Mouse (Mus musculus) lung, embryonic 14.5 days (tissue): Measurements from ENCODE around the gene Tns3. TPM values are rescaled to one million over a fixed set of nuclear protein-coding genes. Genes with fewer than 3 reads are reported as not detected.

ENCODE experiments used
- ATAC-seq: fragments of 200-750 bp; cut with Nextera tagmentation; 2 replicates; pipeline ENCODE4 v1.8.0; 2017; ENCODE audit warnings: mild to moderate bottlenecking, moderate TSS enrichment, moderate library complexity; ENCODE audit not compliant: insufficient read depth
- DNase-seq: peaks from one replicate; pipeline ENCODE4 v3.0.0-alpha.2; 2015
- H3K27ac ChIP-seq: fragments of 300-500 bp; sonication (generic); 2 replicates; pipeline ENCODE4 v1.5.1; 2014; ENCODE audit warnings: low read depth, mild to moderate bottlenecking, moderate library complexity
- H3K27me3 ChIP-seq: fragments of 300-500 bp; sonication (generic); 2 replicates; pipeline ENCODE4 v1.6.1; 2014; ENCODE audit warnings: low read length, control low read depth; ENCODE audit not compliant: insufficient read depth
- H3K36me3 ChIP-seq: fragments of 300-500 bp; sonication (generic); 2 replicates; pipeline ENCODE4 v1.6.1; 2014; ENCODE audit warnings: control low read depth; ENCODE audit not compliant: insufficient read depth
- H3K4me1 ChIP-seq: fragments of 300-500 bp; sonication (generic); 2 replicates; pipeline ENCODE4 v1.6.1; 2014; ENCODE audit warnings: antibody characterized with exemption, control low read depth; ENCODE audit not compliant: insufficient read depth
- H3K4me2 ChIP-seq: fragments of 300-500 bp; sonication (generic); 2 replicates; pipeline ENCODE4 v1.6.1; 2014; ENCODE audit warnings: mild to moderate bottlenecking
- H3K4me3 ChIP-seq: fragments of 300-500 bp; sonication (generic); 2 replicates; pipeline ENCODE4 v1.5.1; 2014; ENCODE audit warnings: low read depth, low read length
- H3K9ac ChIP-seq: fragments of 300-500 bp; sonication (generic); 2 replicates; pipeline ENCODE4 v1.6.1; 2014
- H3K9me3 ChIP-seq: fragments of 300-500 bp; sonication (generic); 2 replicates; pipeline ENCODE4 v1.6.1; 2016; ENCODE audit warnings: low read depth, low read length, control low read depth
- CTCF ChIP-seq: IDR thresholded peaks from 2 replicates; pipeline ENCODE4 v1.5.1; 2016; ENCODE audit warnings: antibody characterized with exemption, low read depth
- WGBS: fragments of 180-500 bp; shearing (Covaris S2); extraction: QIAGEN DNeasy Blood & Tissue Kit; methylation state at CpG from one replicate; pipeline ENCODE4 v1.1.7; 2014; 5-methylcytosine and 5-hydroxymethylcytosine counted together
- polyA plus RNA-seq: library from polyadenylated mRNA; unstranded; fragments of >200 nt; fragmentation: Nextera tagmentation; extraction: Ambion mirVana; gene quantifications from 2 replicates; pipeline ENCODE4 v1.2.1, GENCODE M21; 2014

Tns3 gene
- polyA plus RNA-seq, 1 experiment from 2014 or later, result 41.0 TPM

- H3K9me3 ChIP-seq, result no peaks in the 10 kb centered on the region
- peaks cover 4% of the 10 kb centered on the region; the same call in 1 of the 2 replicates for H3K36me3 ChIP-seq
- peaks cover 14% of the 10 kb centered on the region for H3K4me1 ChIP-seq
- no peak overlapping the region for H3K4me3 ChIP-seq
- H3K27me3 ChIP-seq, result no peaks in the 10 kb centered on the region
- no peak for ATAC-seq
- DNase-seq, result no peak
- WGBS, result 76% methylated on average over 3 of the region's 3 CpGs
- no peak overlapping the region for H3K27ac ChIP-seq
- no peak for TF ChIP-seq CTCF
- H3K4me2 ChIP-seq, result no peak overlapping the region
- no peak overlapping the region for H3K9ac ChIP-seq
Measured at GRCm38 (mm10) chr11:8645609-8646008, 18.7 kb downstream of the Tns3 start.

GRCm38 (mm10) chr11:8644272-8644671 is 20.1 kb downstream of the Tns3 start:
- no peaks in the 10 kb centered on the region for H3K27me3 ChIP-seq
- DNase-seq (no peak), ATAC-seq (no peak)
- peaks cover 17% of the 10 kb centered on the region for H3K4me1 ChIP-seq
- no peak overlapping the region for H3K27ac ChIP-seq
- no peak for TF ChIP-seq CTCF
- H3K4me3 ChIP-seq, result no peak overlapping the region
- H3K36me3 ChIP-seq, result peaks cover 4% of the 10 kb centered on the region; the same call in 1 of the 2 replicates
- no peak overlapping the region for H3K9ac ChIP-seq
- WGBS, result 89% methylated on average over 2 of the region's 2 CpGs
- H3K9me3 ChIP-seq, result no peaks in the 10 kb centered on the region
- no peak overlapping the region for H3K4me2 ChIP-seq

- DNase-seq, result no peak
- Histone ChIP-seq H3K27ac (no peak overlapping the region), H3K4me1 (peaks cover 14% of the 10 kb centered on the region), H3K36me3 (peaks cover 6% of the 10 kb centered on the region; the same call in 1 of the 2 replicates), H3K27me3 (no peaks in the 10 kb centered on the region), H3K9me3 (no peaks in the 10 kb centered on the region), H3K4me2 (no peak overlapping the region), H3K4me3 (no peak overlapping the region), H3K9ac (no peak overlapping the region)
- peak; percentile 26; the same call in 1 of the 2 replicates for ATAC-seq
- 30% methylated on average over 10 of the region's 10 CpGs for WGBS
- no peak for TF ChIP-seq CTCF
Measured at GRCm38 (mm10) chr11:8641634-8642277, 22.6 kb downstream of the Tns3 start.

- Histone ChIP-seq H3K36me3 (peaks cover 5% of the 10 kb centered on the region; the same call in 1 of the 2 replicates), H3K4me2 (no peak overlapping the region), H3K27me3 (no peaks in the 10 kb centered on the region), H3K9me3 (no peaks in the 10 kb centered on the region), H3K4me1 (peaks cover 17% of the 10 kb centered on the region), H3K4me3 (no peak overlapping the region), H3K27ac (no peak overlapping the region), H3K9ac (no peak overlapping the region)
- ATAC-seq, result no peak; the same call in 1 of the 2 replicates
- 79% methylated on average over 16 of the region's 16 CpGs for WGBS
- TF ChIP-seq CTCF, result no peak
- no peak for DNase-seq
Measured at GRCm38 (mm10) chr11:8639726-8640125, 24.6 kb downstream of the Tns3 start.

- Histone ChIP-seq H3K4me3 (no peak overlapping the region), H3K36me3 (peaks cover 5% of the 10 kb centered on the region; the same call in 1 of the 2 replicates), H3K4me1 (peaks cover 20% of the 10 kb centered on the region), H3K27me3 (no peaks in the 10 kb centered on the region), H3K9ac (no peak overlapping the region), H3K9me3 (no peaks in the 10 kb centered on the region), H3K27ac (no peak overlapping the region), H3K4me2 (no peak overlapping the region)
- ATAC-seq (no peak), DNase-seq (no peak)
- 54% methylated on average over 6 of the region's 6 CpGs for WGBS
- no peak for TF ChIP-seq CTCF
Measured at GRCm38 (mm10) chr11:8639007-8639718, 25.2 kb downstream of the Tns3 start.

- Histone ChIP-seq H3K36me3 (peaks cover 5% of the 10 kb centered on the region; the same call in 1 of the 2 replicates), H3K4me2 (no peak overlapping the region), H3K4me1 (peaks cover 20% of the 10 kb centered on the region), H3K27ac (no peak overlapping the region), H3K9ac (no peak overlapping the region), H3K27me3 (no peaks in the 10 kb centered on the region), H3K9me3 (no peaks in the 10 kb centered on the region), H3K4me3 (no peak overlapping the region)
- DNase-seq, result no peak
- ATAC-seq, result no peak
- 65% methylated on average over 10 of the region's 10 CpGs for WGBS
- TF ChIP-seq CTCF, result no peak
Measured at GRCm38 (mm10) chr11:8637469-8638447, 26.6 kb downstream of the Tns3 start.

- ATAC-seq (no peak), DNase-seq (no peak)
- H3K27ac ChIP-seq, result no peak overlapping the region
- no peaks in the 10 kb centered on the region for H3K9me3 ChIP-seq
- WGBS, result 83% methylated on average over 1 of the region's 1 CpGs
- H3K4me3 ChIP-seq, result no peak overlapping the region
- H3K4me2 ChIP-seq, result no peak overlapping the region
- peaks cover 17% of the 10 kb centered on the region for H3K4me1 ChIP-seq
- H3K27me3 ChIP-seq, result no peaks in the 10 kb centered on the region
- no peak for TF ChIP-seq CTCF
- peaks cover 5% of the 10 kb centered on the region; the same call in 1 of the 2 replicates for H3K36me3 ChIP-seq
- no peak overlapping the region for H3K9ac ChIP-seq
Measured at GRCm38 (mm10) chr11:8636680-8637079, 27.7 kb downstream of the Tns3 start.
